Mouse (Mus musculus): ENCODE data around the gene Cit. TPM values are rescaled to one million over a fixed set of nuclear protein-coding genes. Genes with fewer than 3 reads are reported as not detected.

Cit gene
- polyA plus RNA-seq, 1 experiment from 2014 or later = 30.7 TPM

GRCm38 (mm10) chr5:115884429-115884828, 39.4 kb downstream of the Cit start:
- Histone ChIP-seq H3K4me3 (ENCODE audit: low read depth, low read length) (no peak overlapping the region), H3K9me3 (ENCODE audit: control insufficient read depth, low read length) (no peaks in the 10 kb centered on the region), H3K4me1 (ENCODE audit: control insufficient read depth, insufficient read depth, low read length) (no peaks in the 10 kb centered on the region), H3K27ac (ENCODE audit: low read depth, low read length) (no peak overlapping the region), H3K36me3 (ENCODE audit: control insufficient read depth, insufficient read depth, low read length) (peaks cover 13% of the 10 kb centered on the region), H3K27me3 (ENCODE audit: control insufficient read depth, insufficient read depth, low read length) (no peaks in the 10 kb centered on the region), H3K9ac (ENCODE audit: low read length) (no peak overlapping the region), H3K4me2 (no peak overlapping the region)
- DNase-seq (ENCODE audit: low spot score, missing footprints) = no peak
- WGBS = 98% methylated on average over 9 of the region's 9 CpGs
- ATAC-seq (ENCODE audit: low FRiP score) = no peak

DNA sequence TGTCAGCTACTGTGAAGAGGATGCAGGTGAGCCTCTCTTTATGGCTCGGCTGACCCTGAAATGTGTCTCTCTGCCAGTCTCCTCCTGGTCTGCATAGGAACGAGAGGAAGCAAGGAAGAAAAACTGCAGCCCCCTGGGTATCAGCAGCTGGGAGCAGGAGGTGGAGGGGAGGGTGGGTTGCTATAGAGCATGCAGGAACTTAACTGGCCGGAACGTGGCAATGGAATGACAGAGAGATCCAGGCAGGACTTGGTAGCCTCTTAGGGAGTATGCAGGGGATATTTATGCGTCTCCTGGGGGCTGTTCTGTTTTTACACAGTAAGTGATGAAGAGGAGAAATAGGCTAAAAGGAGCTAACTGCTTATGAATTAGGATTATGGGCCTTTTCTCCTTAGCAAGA, 48.7 kb downstream of the Cit start:
- Histone ChIP-seq H3K9ac (ENCODE audit: low read length) (no peak overlapping the region), H3K4me2 (no peak overlapping the region), H3K27me3 (ENCODE audit: control insufficient read depth, insufficient read depth, low read length) (no peaks in the 10 kb centered on the region), H3K9me3 (ENCODE audit: control insufficient read depth, low read length) (no peaks in the 10 kb centered on the region), H3K4me3 (ENCODE audit: low read depth, low read length) (no peak overlapping the region), H3K36me3 (ENCODE audit: control insufficient read depth, insufficient read depth, low read length) (peaks cover 2% of the 10 kb centered on the region; the same call in 1 of the 2 replicates), H3K4me1 (ENCODE audit: control insufficient read depth, insufficient read depth, low read length) (no peaks in the 10 kb centered on the region), H3K27ac (ENCODE audit: low read depth, low read length) (no peak overlapping the region)
- 78% methylated on average over 5 of the region's 5 CpGs for WGBS
- no peak for DNase-seq (ENCODE audit: low spot score, missing footprints)
- ATAC-seq (ENCODE audit: low FRiP score) = no peak

GRCm38 (mm10) chr5:115897036-115897435, 52.0 kb downstream of the Cit start:
- Histone ChIP-seq H3K36me3 (ENCODE audit: control insufficient read depth, insufficient read depth, low read length) (no peaks in the 10 kb centered on the region; the same call in 1 of the 2 replicates), H3K27me3 (ENCODE audit: control insufficient read depth, insufficient read depth, low read length) (no peaks in the 10 kb centered on the region), H3K9me3 (ENCODE audit: control insufficient read depth, low read length) (no peaks in the 10 kb centered on the region), H3K9ac (ENCODE audit: low read length) (no peak overlapping the region), H3K4me1 (ENCODE audit: control insufficient read depth, insufficient read depth, low read length) (no peaks in the 10 kb centered on the region), H3K27ac (ENCODE audit: low read depth, low read length) (no peak overlapping the region), H3K4me2 (no peak overlapping the region), H3K4me3 (ENCODE audit: low read depth, low read length) (no peak overlapping the region)
- ATAC-seq (ENCODE audit: low FRiP score) (no peak), DNase-seq (ENCODE audit: low spot score, missing footprints) (no peak)
- WGBS = 72% methylated on average over 9 of the region's 9 CpGs

GRCm38 (mm10) chr5:115907037-115908009, 62.2 kb downstream of the Cit start:
- Histone ChIP-seq H3K9ac (ENCODE audit: low read length) (peak overlapping the region; percentile 42), H3K4me2 (peak overlapping the region; percentile 64), H3K9me3 (ENCODE audit: control insufficient read depth, low read length) (no peaks in the 10 kb centered on the region), H3K4me1 (ENCODE audit: control insufficient read depth, insufficient read depth, low read length) (peaks cover 17% of the 10 kb centered on the region), H3K36me3 (ENCODE audit: control insufficient read depth, insufficient read depth, low read length) (no peaks in the 10 kb centered on the region), H3K4me3 (ENCODE audit: low read depth, low read length) (peak overlapping the region; percentile 30), H3K27me3 (ENCODE audit: control insufficient read depth, insufficient read depth, low read length) (no peaks in the 10 kb centered on the region), H3K27ac (ENCODE audit: low read depth, low read length) (no peak overlapping the region)
- ATAC-seq (ENCODE audit: low FRiP score) = peak; percentile 68
- DNase-seq (ENCODE audit: low spot score, missing footprints) = peak; percentile 92
- 5% methylated on average over 38 of the region's 38 CpGs for WGBS

DNA sequence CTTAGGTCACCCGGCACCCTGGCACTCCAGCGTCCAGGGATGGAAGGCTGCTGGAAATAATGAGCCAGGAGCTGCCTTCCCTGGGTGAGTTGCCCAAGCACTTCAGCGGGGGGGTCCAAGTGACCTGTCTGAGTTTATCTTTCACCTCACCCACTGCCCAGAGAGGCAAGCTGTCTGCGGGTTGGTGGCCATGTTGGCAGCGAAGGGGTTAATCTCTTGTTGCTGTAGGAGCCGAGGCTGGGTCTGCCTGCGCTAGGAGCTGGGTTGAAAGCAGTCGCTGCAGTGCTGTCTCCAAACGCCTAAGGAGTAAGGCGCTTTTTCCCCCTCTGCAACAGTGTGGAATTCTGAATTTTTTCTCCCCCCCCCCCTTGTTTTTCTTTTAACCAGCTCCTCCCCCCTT, 63.2 kb downstream of the Cit start:
- peaks cover 17% of the 10 kb centered on the region for H3K4me1 ChIP-seq (ENCODE audit: control insufficient read depth, insufficient read depth, low read length)
- no peaks in the 10 kb centered on the region for H3K9me3 ChIP-seq (ENCODE audit: control insufficient read depth, low read length)
- H3K36me3 ChIP-seq (ENCODE audit: control insufficient read depth, insufficient read depth, low read length) = no peaks in the 10 kb centered on the region
- H3K4me3 ChIP-seq (ENCODE audit: low read depth, low read length) = peak overlapping the region; percentile 1; the same call in 1 of the 2 replicates
- peak; percentile 90 for DNase-seq (ENCODE audit: low spot score, missing footprints)
- H3K27ac ChIP-seq (ENCODE audit: low read depth, low read length) = no peak overlapping the region
- no peaks in the 10 kb centered on the region for H3K27me3 ChIP-seq (ENCODE audit: control insufficient read depth, insufficient read depth, low read length)
- 18% methylated on average over 10 of the region's 10 CpGs for WGBS
- ATAC-seq (ENCODE audit: low FRiP score) = peak; percentile 41; the same call in 1 of the 2 replicates
- H3K4me2 ChIP-seq = peak overlapping the region; percentile 26
- H3K9ac ChIP-seq (ENCODE audit: low read length) = no peak overlapping the region

GRCm38 (mm10) chr5:115908699-115909098, 63.6 kb downstream of the Cit start:
- Histone ChIP-seq H3K4me2 (peak overlapping the region; percentile 26), H3K27me3 (ENCODE audit: control insufficient read depth, insufficient read depth, low read length) (no peaks in the 10 kb centered on the region), H3K4me1 (ENCODE audit: control insufficient read depth, insufficient read depth, low read length) (peaks cover 17% of the 10 kb centered on the region), H3K9me3 (ENCODE audit: control insufficient read depth, low read length) (no peaks in the 10 kb centered on the region), H3K36me3 (ENCODE audit: control insufficient read depth, insufficient read depth, low read length) (no peaks in the 10 kb centered on the region), H3K27ac (ENCODE audit: low read depth, low read length) (no peak overlapping the region), H3K9ac (ENCODE audit: low read length) (no peak overlapping the region), H3K4me3 (ENCODE audit: low read depth, low read length) (peak overlapping the region; percentile 1; the same call in 1 of the 2 replicates)
- 59% methylated on average over 12 of the region's 12 CpGs for WGBS
- DNase-seq (ENCODE audit: low spot score, missing footprints) (no peak), ATAC-seq (ENCODE audit: low FRiP score) (0 out of 2 replicates have a peak, but pooled peaks have one; percentile 32)

DNA sequence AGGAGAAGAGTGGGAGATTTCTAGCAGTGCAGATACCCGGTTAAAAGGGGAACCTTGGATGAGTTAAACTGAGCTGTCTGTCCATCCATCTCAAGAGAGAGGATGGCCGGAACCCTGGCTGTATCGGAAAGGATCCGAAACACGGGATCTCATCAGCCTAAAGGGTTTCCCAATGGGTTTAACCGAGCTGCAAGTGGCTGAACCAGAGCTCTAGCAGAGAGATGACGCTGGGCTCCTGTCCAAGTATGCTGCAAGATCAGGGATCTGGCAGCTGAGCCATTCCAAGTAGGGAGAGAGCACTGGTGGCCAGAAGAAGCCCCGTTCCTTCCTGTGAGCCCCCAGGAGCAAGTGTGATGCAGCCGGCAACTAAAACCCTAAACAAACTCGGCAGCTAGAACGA, 64.0 kb downstream of the Cit start:
- Histone ChIP-seq H3K9me3 (ENCODE audit: control insufficient read depth, low read length) (no peaks in the 10 kb centered on the region), H3K4me3 (ENCODE audit: low read depth, low read length) (no peak overlapping the region), H3K27ac (ENCODE audit: low read depth, low read length) (no peak overlapping the region), H3K4me1 (ENCODE audit: control insufficient read depth, insufficient read depth, low read length) (peaks cover 17% of the 10 kb centered on the region), H3K27me3 (ENCODE audit: control insufficient read depth, insufficient read depth, low read length) (no peaks in the 10 kb centered on the region), H3K4me2 (no peak overlapping the region), H3K36me3 (ENCODE audit: control insufficient read depth, insufficient read depth, low read length) (no peaks in the 10 kb centered on the region), H3K9ac (ENCODE audit: low read length) (no peak overlapping the region)
- ATAC-seq (ENCODE audit: low FRiP score) (no peak), DNase-seq (ENCODE audit: low spot score, missing footprints) (no peak)
- 79% methylated on average over 11 of the region's 11 CpGs for WGBS

GRCm38 (mm10) chr5:115910491-115910890, 65.4 kb downstream of the Cit start:
- no peak overlapping the region for H3K4me2 ChIP-seq
- no peaks in the 10 kb centered on the region for H3K27me3 ChIP-seq (ENCODE audit: control insufficient read depth, insufficient read depth, low read length)
- H3K9me3 ChIP-seq (ENCODE audit: control insufficient read depth, low read length) = no peaks in the 10 kb centered on the region
- 64% methylated on average over 11 of the region's 11 CpGs for WGBS
- no peak for ATAC-seq (ENCODE audit: low FRiP score)
- no peak for DNase-seq (ENCODE audit: low spot score, missing footprints)
- no peak overlapping the region for H3K9ac ChIP-seq (ENCODE audit: low read length)
- H3K4me3 ChIP-seq (ENCODE audit: low read depth, low read length) = no peak overlapping the region
- no peaks in the 10 kb centered on the region for H3K36me3 ChIP-seq (ENCODE audit: control insufficient read depth, insufficient read depth, low read length)
- no peak overlapping the region for H3K27ac ChIP-seq (ENCODE audit: low read depth, low read length)
- H3K4me1 ChIP-seq (ENCODE audit: control insufficient read depth, insufficient read depth, low read length) = peaks cover 17% of the 10 kb centered on the region

- 89% methylated on average over 5 of the region's 5 CpGs for WGBS
- H3K4me2 ChIP-seq = no peak overlapping the region
- H3K36me3 ChIP-seq (ENCODE audit: control insufficient read depth, insufficient read depth, low read length) = no peaks in the 10 kb centered on the region
- no peak overlapping the region for H3K9ac ChIP-seq (ENCODE audit: low read length)
- ATAC-seq (ENCODE audit: low FRiP score) (no peak), DNase-seq (ENCODE audit: low spot score, missing footprints) (peak; percentile 68)
- no peaks in the 10 kb centered on the region for H3K9me3 ChIP-seq (ENCODE audit: control insufficient read depth, low read length)
- H3K27ac ChIP-seq (ENCODE audit: low read depth, low read length) = no peak overlapping the region
- H3K4me3 ChIP-seq (ENCODE audit: low read depth, low read length) = no peak overlapping the region
- no peaks in the 10 kb centered on the region for H3K27me3 ChIP-seq (ENCODE audit: control insufficient read depth, insufficient read depth, low read length)
- no peaks in the 10 kb centered on the region for H3K4me1 ChIP-seq (ENCODE audit: control insufficient read depth, insufficient read depth, low read length)
Measured at GRCm38 (mm10) chr5:115915481-115915880, 70.4 kb downstream of the Cit start.
